Mouse (Mus musculus): ENCODE data around the gene Vpreb2. TPM values are rescaled to one million over a fixed set of nuclear protein-coding genes. Genes with fewer than 3 reads are reported as not detected.
"Not testable (repeated sequence)": the region's sequence is repeated elsewhere in the genome, so short reads cannot be mapped to it uniquely, and the experiment has no call there.

Vpreb2 gene
- total RNA-seq, 2 experiments from 2014 or later = 3.3 to 4.0 TPM

DNA sequence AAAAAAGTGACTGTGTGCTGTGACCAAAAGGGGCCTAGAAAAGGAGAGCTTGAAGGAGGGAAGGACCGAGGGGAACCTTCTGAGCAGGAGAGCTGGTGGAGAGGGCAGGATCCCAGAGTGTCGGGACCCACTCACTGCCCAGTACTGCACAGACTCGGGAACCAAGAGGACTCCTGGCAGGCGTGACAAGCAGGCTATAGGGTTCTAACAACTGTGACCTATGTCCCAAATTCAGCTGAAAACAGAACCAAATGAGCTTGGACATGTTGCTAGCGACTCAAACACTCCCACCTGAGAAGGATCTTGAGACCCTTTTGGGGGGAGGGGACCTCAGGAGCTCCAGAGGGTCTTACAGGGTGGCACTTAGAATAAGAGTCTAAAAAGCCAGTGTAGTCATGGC is 4.8 kb downstream of the Vpreb2 start:
- ATAC-seq (replicated peaks; ENCODE audit: low FRiP score, low TSS enrichment, poor library complexity, severe bottlenecking) = no peak

DNA sequence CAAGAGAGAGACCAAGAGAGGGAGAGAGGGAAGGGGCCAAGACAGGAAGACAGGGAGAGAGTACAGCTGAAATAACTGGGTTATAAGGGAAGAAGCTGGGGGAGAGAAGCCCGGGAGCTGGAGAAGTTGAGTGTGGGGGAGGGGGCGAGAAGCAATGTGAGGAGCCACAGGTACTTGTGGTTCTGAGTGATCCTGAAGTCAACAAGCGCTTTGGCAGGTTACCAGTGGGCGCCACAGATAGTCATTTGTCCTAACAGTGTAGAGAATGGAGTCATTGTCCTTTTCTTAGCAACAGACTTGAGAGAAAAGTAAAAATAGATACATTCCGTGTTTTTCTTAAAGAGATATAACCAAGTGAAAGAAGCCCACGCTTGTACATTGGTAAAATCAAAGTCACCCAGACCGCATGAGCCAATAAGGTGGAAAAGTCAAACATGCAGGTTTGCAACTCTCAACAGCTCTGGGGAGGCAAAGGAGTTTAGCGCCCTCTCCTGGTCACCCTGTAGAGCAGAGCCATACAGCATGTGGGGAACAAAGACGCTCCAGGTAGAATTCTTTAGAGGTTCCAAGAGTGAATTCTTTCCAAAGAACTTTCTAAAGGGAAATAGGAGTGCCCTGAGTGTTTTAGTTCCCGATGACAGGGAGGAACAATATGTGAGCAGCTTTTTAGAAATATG is 6.4 kb downstream of the Vpreb2 start:
- ATAC-seq (replicated peaks; ENCODE audit: low FRiP score, low TSS enrichment, poor library complexity, severe bottlenecking) = peak; percentile 81

DNA sequence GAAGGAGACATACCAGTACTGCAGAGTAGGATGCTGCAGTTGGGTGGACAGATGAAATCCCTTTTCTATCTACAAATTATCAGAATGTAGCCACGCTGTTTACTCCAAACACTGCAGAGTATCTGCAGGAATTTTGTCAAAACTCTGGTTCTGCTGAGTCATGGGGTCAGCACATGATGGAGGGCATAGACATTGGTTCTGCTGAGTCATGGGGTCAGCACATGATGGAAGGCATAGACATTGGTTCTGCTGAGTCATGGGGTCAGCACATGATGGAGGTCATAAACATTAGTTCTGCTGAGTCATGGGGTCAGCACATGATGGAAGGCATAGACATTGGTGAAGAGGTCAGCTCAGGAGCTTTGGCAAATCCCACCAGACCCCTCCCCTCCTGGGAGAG is 7.5 kb downstream of the Vpreb2 start:
- no peak for ATAC-seq (replicated peaks; ENCODE audit: low FRiP score, low TSS enrichment, poor library complexity, severe bottlenecking)

DNA sequence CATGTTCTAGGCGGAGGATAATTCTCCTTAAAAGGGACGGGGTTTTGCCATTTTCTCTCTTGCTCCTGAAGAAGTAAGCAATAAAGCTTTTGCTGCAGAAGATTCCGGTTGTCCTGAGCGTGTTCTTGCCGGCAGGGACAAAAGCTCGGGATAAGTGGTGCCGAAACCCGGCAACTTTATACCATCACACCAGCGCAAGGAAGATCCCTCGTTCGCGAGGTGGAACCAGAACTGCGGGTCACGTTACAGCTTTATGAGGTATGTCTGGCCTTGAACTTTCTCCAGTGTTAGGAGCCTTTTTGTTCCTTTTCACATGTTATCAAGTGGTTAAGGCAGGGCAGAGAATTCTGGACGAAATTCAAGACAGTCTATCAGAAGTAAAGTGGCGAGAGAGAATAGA is 12.1 kb downstream of the Vpreb2 start:
- ATAC-seq (replicated peaks; ENCODE audit: low FRiP score, low TSS enrichment, poor library complexity, severe bottlenecking) = not testable (repeated sequence)

DNA sequence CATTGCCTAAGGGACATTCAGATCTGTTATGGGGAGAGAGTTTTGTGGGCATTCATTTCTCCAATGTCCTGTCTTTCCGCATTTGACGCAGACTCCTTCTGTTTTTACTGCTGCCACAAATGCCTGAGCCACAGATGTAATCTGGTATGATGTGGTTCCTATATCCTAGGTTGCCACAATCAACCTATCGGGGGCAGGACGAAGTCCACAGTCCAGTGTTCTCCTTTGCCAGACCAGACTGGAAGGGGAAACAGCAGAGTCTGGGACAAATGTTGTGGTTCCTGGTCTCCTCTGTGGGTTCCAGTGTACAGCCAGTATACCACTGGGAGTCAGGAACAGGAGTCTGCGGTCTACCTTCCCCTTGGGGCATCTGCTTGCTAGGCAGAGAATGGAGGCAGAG is 19.4 kb downstream of the Vpreb2 start:
- no peak for ATAC-seq (replicated peaks; ENCODE audit: low FRiP score, low TSS enrichment, poor library complexity, severe bottlenecking)

DNA sequence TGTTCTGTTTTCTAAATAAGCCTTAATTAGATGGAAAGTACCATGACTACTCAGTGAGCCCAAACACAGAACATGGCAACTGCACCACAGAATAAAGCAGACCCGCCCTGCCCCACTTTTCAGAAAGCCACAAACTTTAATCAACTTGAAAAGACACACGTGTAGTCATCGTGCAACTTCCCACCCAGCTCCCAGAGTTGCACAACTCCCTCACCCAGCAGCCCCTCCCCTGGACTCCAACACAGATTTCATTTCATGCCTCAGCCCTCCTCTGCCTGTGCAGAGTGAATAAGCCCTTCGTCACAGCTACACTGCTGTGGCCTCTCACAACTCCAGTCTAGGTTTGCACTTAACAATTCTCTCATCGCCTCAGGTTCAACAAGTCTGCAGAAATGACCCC is 24.4 kb downstream of the Vpreb2 start:
- no peak for ATAC-seq (replicated peaks; ENCODE audit: low FRiP score, low TSS enrichment, poor library complexity, severe bottlenecking)

DNA sequence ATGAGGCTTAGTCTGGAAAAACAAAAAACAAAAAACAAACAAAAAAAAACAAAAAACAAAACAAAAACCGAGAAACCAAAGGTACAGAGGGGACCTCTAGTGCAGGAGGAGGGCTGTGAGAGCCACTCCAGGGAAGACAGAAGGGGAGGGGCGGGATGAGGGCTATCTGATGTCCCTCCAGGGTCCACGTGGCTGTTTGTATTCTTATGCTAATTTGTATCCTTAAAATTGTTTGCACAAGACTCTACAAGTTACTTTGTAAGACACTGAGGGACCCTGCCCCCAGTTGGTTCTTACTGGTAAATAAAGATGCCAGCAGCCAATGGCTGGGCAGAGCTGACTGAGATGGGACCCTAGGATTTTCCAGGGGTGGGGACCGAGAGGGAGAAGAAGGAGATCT is 26.9 kb downstream of the Vpreb2 start:
- no peak for ATAC-seq (replicated peaks; ENCODE audit: low FRiP score, low TSS enrichment, poor library complexity, severe bottlenecking)

DNA sequence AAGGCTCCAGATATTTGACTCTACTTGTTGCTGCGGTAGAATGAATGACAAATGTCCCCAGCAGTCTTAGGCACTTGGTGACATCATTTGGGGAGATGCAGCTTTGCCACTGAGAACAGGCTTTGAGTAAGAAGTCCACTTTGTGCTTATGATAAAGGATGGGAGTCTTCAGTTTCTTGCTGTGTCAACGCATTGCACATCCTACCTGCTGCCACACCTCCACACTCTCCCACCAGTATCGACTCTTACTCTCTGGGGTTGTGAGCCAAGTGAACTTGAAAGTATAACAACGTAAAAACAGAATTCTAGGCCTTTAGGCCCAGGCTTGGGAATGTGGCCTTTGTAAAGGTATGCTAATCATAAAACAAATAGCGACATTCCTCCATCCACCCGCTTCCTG is 30.9 kb downstream of the Vpreb2 start:
- ATAC-seq (replicated peaks; ENCODE audit: low FRiP score, low TSS enrichment, poor library complexity, severe bottlenecking) = no peak

DNA sequence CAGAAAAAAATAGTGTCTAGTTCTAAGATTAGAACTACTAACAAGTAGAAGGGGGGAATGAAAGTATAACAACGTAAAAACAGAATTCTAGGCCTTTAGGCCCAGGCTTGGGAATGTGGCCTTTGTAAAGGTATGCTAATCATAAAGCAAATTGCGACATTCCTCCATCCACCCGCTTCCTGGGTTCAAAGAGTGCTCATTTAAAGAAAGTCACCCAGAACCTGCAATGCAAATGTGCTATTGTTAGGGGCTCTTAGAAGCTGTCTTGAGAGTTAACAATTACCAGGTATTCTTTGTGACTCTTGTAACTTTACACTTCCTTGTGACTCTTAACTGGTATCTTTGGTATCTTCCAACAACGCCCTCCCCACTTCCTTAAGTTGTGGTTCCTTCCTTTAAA is 36.3 kb downstream of the Vpreb2 start:
- not testable (repeated sequence) for ATAC-seq (replicated peaks; ENCODE audit: low FRiP score, low TSS enrichment, poor library complexity, severe bottlenecking)

DNA sequence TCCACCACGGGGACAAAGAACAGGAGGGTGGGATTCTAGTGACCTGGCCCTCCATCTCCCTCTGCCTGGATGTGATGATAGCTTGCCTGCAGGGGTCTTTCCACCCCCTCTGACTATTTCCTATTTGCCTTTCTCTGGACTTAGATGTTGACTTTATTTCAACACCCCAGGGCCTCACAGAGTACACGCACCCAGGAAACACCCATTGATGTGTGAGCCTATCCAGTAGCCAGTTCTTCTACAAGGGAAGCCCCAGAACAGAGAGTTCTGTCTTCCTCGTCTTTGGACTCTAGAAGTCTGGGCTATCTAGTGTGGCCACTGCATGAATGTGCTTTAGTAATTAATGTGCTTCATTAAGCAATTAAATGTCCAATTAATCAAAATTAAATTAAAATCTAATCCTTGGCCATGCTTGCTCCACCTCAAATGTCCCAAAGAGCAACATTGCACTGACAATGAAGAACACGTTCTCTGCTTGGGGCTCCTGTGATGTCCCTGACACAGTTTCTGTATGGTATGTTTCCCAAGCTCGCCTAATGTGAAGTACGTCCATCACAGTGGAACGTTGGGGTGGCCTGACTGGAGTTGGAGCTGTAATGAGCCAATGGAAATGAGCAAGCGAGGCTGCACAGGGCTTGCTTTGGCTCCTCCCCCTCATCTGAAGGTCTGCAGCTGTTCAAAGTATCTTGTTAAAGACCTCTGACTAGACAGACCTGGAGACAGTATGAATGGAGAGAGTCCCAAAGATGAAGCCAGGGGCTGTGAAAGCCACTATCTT is 42.7 kb downstream of the Vpreb2 start:
- ATAC-seq (replicated peaks; ENCODE audit: low FRiP score, low TSS enrichment, poor library complexity, severe bottlenecking) = no peak

DNA sequence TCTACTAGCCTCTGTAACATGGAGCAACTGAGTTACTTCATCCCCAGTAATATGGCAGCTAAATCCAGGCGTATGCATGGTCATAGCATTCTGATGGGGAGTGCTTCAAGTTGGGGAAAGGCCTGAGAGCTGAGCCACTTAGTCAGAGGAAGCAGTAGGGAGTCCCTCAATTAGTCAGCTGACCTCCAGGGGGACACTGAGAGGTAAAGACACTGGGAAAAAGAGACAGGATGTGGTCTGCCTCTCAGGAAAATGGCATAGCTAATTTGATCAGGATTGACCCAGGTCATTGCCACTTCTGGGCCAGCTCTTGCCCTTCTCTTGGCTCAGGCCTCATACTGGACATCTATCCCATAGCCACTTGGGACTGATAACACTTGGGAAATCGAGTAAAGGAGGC is 47.1 kb downstream of the Vpreb2 start:
- no peak for ATAC-seq (replicated peaks; ENCODE audit: low FRiP score, low TSS enrichment, poor library complexity, severe bottlenecking)

Other genes with a start within 250 kb of the Vpreb2 start
- gene Med15, start 247.5 kb upstream of the Vpreb2 start, total RNA-seq (2014; fragmentation: Nextera tagmentation) = 81.6 and 102 TPM in 2 replicates
- 21.5 and 22.6 TPM in 2 replicates for gene Med15, start 247.5 kb upstream of the Vpreb2 start, total RNA-seq (2017)
- gene Klhl22, start 220.8 kb upstream of the Vpreb2 start, total RNA-seq (2014; fragmentation: Nextera tagmentation) = 34.5 and 35.6 TPM in 2 replicates
- gene Klhl22, start 220.8 kb upstream of the Vpreb2 start, total RNA-seq (2017) = 26.6 and 65.5 TPM in 2 replicates
- not detected in 2 replicates for gene Scarf2, start 183.1 kb upstream of the Vpreb2 start, total RNA-seq (2014; fragmentation: Nextera tagmentation)
- gene Scarf2, start 183.1 kb upstream of the Vpreb2 start, total RNA-seq (2017) = not detected in 2 replicates
- not detected in 2 replicates for gene B830017H08Rik, start 147.3 kb upstream of the Vpreb2 start, total RNA-seq (2014; fragmentation: Nextera tagmentation)
- not detected in 2 replicates for gene B830017H08Rik, start 147.3 kb upstream of the Vpreb2 start, total RNA-seq (2017)
- gene Car15, start 142.1 kb upstream of the Vpreb2 start, total RNA-seq (2014; fragmentation: Nextera tagmentation) = 3.5 and 6.9 TPM in 2 replicates
- gene Car15, start 142.1 kb upstream of the Vpreb2 start, total RNA-seq (2017) = 2.2 and 3.4 TPM in 2 replicates
- 2.3 and 2.7 TPM in 2 replicates for gene Gm20518, start 88.8 kb upstream of the Vpreb2 start, total RNA-seq (2014; fragmentation: Nextera tagmentation)
- gene Gm20518, start 88.8 kb upstream of the Vpreb2 start, total RNA-seq (2017) = 1.2 TPM in 1 of 2 replicates, not detected in the other
- 0.72 TPM in 1 of 2 replicates, not detected in the other for gene Tssk1, start 86.2 kb upstream of the Vpreb2 start, total RNA-seq (2014; fragmentation: Nextera tagmentation)
- 0.14 TPM in 1 of 2 replicates, not detected in the other for gene Tssk1, start 86.2 kb upstream of the Vpreb2 start, total RNA-seq (2017)
- 32.7 and 36.4 TPM in 2 replicates for gene Dgcr2, start 81.9 kb upstream of the Vpreb2 start, total RNA-seq (2014; fragmentation: Nextera tagmentation)
- 35.1 and 55.7 TPM in 2 replicates for gene Dgcr2, start 81.9 kb upstream of the Vpreb2 start, total RNA-seq (2017)
- not detected in 2 replicates for gene Tssk2, start 81.8 kb upstream of the Vpreb2 start, total RNA-seq (2014; fragmentation: Nextera tagmentation)
- 0.47 TPM in 1 of 2 replicates, not detected in the other for gene Tssk2, start 81.8 kb upstream of the Vpreb2 start, total RNA-seq (2017)
- 21.1 and 23.2 TPM in 2 replicates for gene Ess2, start 69.1 kb upstream of the Vpreb2 start, total RNA-seq (2014; fragmentation: Nextera tagmentation)
- 16.6 and 21.0 TPM in 2 replicates for gene Ess2, start 69.1 kb upstream of the Vpreb2 start, total RNA-seq (2017)
- gene Gsc2, start 65.4 kb upstream of the Vpreb2 start, total RNA-seq (2014; fragmentation: Nextera tagmentation) = not detected in 2 replicates
- not detected in 2 replicates for gene Gsc2, start 65.4 kb upstream of the Vpreb2 start, total RNA-seq (2017)
- gene Slc25a1, start 52.2 kb upstream of the Vpreb2 start, total RNA-seq (2014; fragmentation: Nextera tagmentation) = 76.4 and 85.0 TPM in 2 replicates
- 58.9 and 102 TPM in 2 replicates for gene Slc25a1, start 52.2 kb upstream of the Vpreb2 start, total RNA-seq (2017)
- gene Dgcr6, start 72.4 kb downstream of the Vpreb2 start, total RNA-seq (2014; fragmentation: Nextera tagmentation) = 61.2 and 64.6 TPM in 2 replicates
- 22.7 and 26.0 TPM in 2 replicates for gene Dgcr6, start 72.4 kb downstream of the Vpreb2 start, total RNA-seq (2017)
- 9.8 and 14.0 TPM in 2 replicates for gene Prodh, start 109.8 kb downstream of the Vpreb2 start, total RNA-seq (2014; fragmentation: Nextera tagmentation)
- gene Prodh, start 109.8 kb downstream of the Vpreb2 start, total RNA-seq (2017) = 14.2 and 23.5 TPM in 2 replicates
- not detected in 2 replicates for gene Rtn4r, start 147.2 kb downstream of the Vpreb2 start, total RNA-seq (2014; fragmentation: Nextera tagmentation)
- gene Rtn4r, start 147.2 kb downstream of the Vpreb2 start, total RNA-seq (2017) = 0.30 and 0.38 TPM in 2 replicates
- not detected in 2 replicates for gene Ccdc188, start 237.5 kb downstream of the Vpreb2 start, total RNA-seq (2014; fragmentation: Nextera tagmentation)
- gene Ccdc188, start 237.5 kb downstream of the Vpreb2 start, total RNA-seq (2017) = not detected in 2 replicates